In the genomic region with DNA sequence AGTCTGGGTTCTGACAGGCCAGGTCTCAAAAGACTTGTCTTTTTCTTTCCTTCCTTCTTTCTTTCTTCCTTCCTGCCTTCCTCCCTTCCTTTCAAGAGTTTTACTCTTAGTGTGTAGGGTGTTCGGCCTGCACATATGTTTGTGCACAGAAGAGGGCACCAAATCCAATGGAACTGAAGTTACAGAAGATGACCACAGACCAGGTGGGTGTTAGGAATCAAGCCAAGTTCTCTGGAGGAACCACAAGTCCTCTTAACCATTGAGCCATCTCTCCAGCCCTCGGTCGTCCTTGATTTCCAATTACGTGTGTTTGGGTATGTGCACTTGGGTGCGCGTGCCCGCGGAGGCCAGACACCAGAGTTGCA, we compare ENCODE assay signal across 8 mouse cellular contexts. TPM values are rescaled to one million over a fixed set of nuclear protein-coding genes. Genes with fewer than 3 reads are reported as not detected.
DNase-seq lines count a peak whose midpoint lies in the region; ATAC-seq and TF ChIP-seq lines count a peak whose summit lies in the region.

No protein-coding gene starts in this region.

- no peak for TF ChIP-seq EP300 in ES-Bruce4 (IDR thresholded peaks at IDR 0.05; ENCODE audit: insufficient read depth, low read depth, low read length)
- no peak for TF ChIP-seq EP300 in liver, postnatal 0 days (IDR thresholded peaks at IDR 0.05; ENCODE audit: low read depth)

- ATAC-seq in forebrain, embryonic 14.5 days = no peak; the same call in 1 of the 2 replicates
- peak; percentile 58 for ATAC-seq in liver, postnatal 0 days

- DNase-seq in cerebellum, adult 2 months = no peak
- no peak for DNase-seq in cerebellum, postnatal 36 days
- DNase-seq in forebrain, embryonic 14.5 days (ENCODE audit: low spot score) = no peak
- no peak for DNase-seq in liver, postnatal 0 days
- no peak for DNase-seq in Muller cell, postnatal 12 days (ENCODE audit: inconsistent ontology term)
- DNase-seq in thymus, adult 18-20 months = no peak
- DNase-seq in ovary, postnatal 14 days (ENCODE audit: low spot score) = no peak

- H3K9ac ChIP-seq in ES-Bruce4 (ENCODE audit: low read depth, poor library complexity, severe bottlenecking) = peak overlapping the region; percentile 86
- H3K9ac ChIP-seq in forebrain, embryonic 14.5 days (ENCODE audit: low read length) = peak overlapping the region; percentile 94
- peak overlapping the region; percentile 90 for H3K9ac ChIP-seq in liver, postnatal 0 days (replicated peaks)

- TF ChIP-seq POLR2A in cerebellum, adult 2 months (IDR thresholded peaks at IDR 0.05; ENCODE audit: borderline replicate concordance, insufficient read depth, low read length) = no peak
- TF ChIP-seq POLR2A in ES-Bruce4 (IDR thresholded peaks at IDR 0.05; ENCODE audit: insufficient read depth, low read length) = no peak

- no peaks in the 10 kb centered on the region for H3K36me3 ChIP-seq in ES-Bruce4 (ENCODE audit: control insufficient read depth, insufficient read depth, low read length, poor library complexity, severe bottlenecking)
- H3K36me3 ChIP-seq in forebrain, embryonic 14.5 days (ENCODE audit: control insufficient read depth, insufficient read depth, low read length) = no peaks in the 10 kb centered on the region
- H3K36me3 ChIP-seq in liver, postnatal 0 days (replicated peaks; ENCODE audit: insufficient read depth, low read length) = peaks cover 5% of the 10 kb centered on the region; the same call in 1 of the 2 replicates

- H3K4me1 ChIP-seq in cerebellum, adult 2 months (ENCODE audit: control insufficient read depth, insufficient read depth, low read length) = no peaks in the 10 kb centered on the region
- H3K4me1 ChIP-seq in ES-Bruce4 (ENCODE audit: control insufficient read depth, insufficient read depth, low read length) = peaks cover 2% of the 10 kb centered on the region
- peaks cover 6% of the 10 kb centered on the region; the same call in 1 of the 2 replicates for H3K4me1 ChIP-seq in forebrain, embryonic 14.5 days (ENCODE audit: control insufficient read depth, insufficient read depth, low read length)
- peaks cover 18% of the 10 kb centered on the region for H3K4me1 ChIP-seq in liver, postnatal 0 days (ENCODE audit: insufficient read depth)

- H3K9me3 ChIP-seq in ES-Bruce4 (replicated peaks; ENCODE audit: control insufficient read depth, insufficient read depth, low read length, poor library complexity, severe bottlenecking) = no peaks in the 10 kb centered on the region
- no peaks in the 10 kb centered on the region for H3K9me3 ChIP-seq in forebrain, embryonic 14.5 days (replicated peaks; ENCODE audit: control insufficient read depth, low read length)
- no peaks in the 10 kb centered on the region for H3K9me3 ChIP-seq in liver, postnatal 0 days (ENCODE audit: low read length)

- 5% methylated on average over 8 of the region's 8 CpGs for WGBS in cerebellum, adult 2 months
- 9% methylated on average over 8 of the region's 8 CpGs for WGBS in forebrain, embryonic 14.5 days
- 6% methylated on average over 8 of the region's 8 CpGs for WGBS in liver, postnatal 0 days (ENCODE audit: insufficient replicate concordance)

- peak overlapping the region; percentile 16; the same call in 1 of the 2 replicates for H3K27ac ChIP-seq in cerebellum, adult 2 months (ENCODE audit: insufficient read depth, low read length)
- H3K27ac ChIP-seq in ES-Bruce4 (ENCODE audit: insufficient read depth, low read length) = no peak overlapping the region
- H3K27ac ChIP-seq in forebrain, embryonic 14.5 days (ENCODE audit: low read depth, low read length) = 0 out of 2 replicates have a peak overlapping the region, but pooled peaks have one; percentile 74
- peak overlapping the region; percentile 100 for H3K27ac ChIP-seq in liver, postnatal 0 days (ENCODE audit: low read depth)

- no peaks in the 10 kb centered on the region for H3K27me3 ChIP-seq in cerebellum, adult 2 months (ENCODE audit: control insufficient read depth, insufficient read depth, low read length)
- H3K27me3 ChIP-seq in ES-Bruce4 (ENCODE audit: control insufficient read depth, insufficient read depth, low read length, poor library complexity, severe bottlenecking) = no peaks in the 10 kb centered on the region
- no peaks in the 10 kb centered on the region for H3K27me3 ChIP-seq in forebrain, embryonic 14.5 days (replicated peaks; ENCODE audit: control insufficient read depth, insufficient read depth, low read length)
- no peaks in the 10 kb centered on the region for H3K27me3 ChIP-seq in liver, postnatal 0 days (ENCODE audit: insufficient read depth, low read length)

- peak overlapping the region; percentile 64 for H3K4me2 ChIP-seq in forebrain, embryonic 14.5 days (ENCODE audit: low read length)
- H3K4me2 ChIP-seq in liver, postnatal 0 days (ENCODE audit: low read depth, low read length) = peak overlapping the region; percentile 89

- peak overlapping the region; percentile 64 for H3K4me3 ChIP-seq in cerebellum, adult 2 months (replicated peaks; ENCODE audit: insufficient read depth, low read depth, low read length)
- H3K4me3 ChIP-seq in ES-Bruce4 (ENCODE audit: low read depth, low read length) = peak overlapping the region; percentile 77
- peak overlapping the region; percentile 90 for H3K4me3 ChIP-seq in forebrain, embryonic 14.5 days (ENCODE audit: low read depth, low read length)
- peak overlapping the region; percentile 86 for H3K4me3 ChIP-seq in liver, postnatal 0 days (ENCODE audit: low read depth, low read length)

- TF ChIP-seq CTCF in cerebellum, adult 2 months (IDR thresholded peaks at IDR 0.05; ENCODE audit: borderline replicate concordance, insufficient read depth, low read depth, low read length) = no peak
- no peak for TF ChIP-seq CTCF in ES-Bruce4 (IDR thresholded peaks at IDR 0.05; ENCODE audit: low read depth, low read length)
- TF ChIP-seq CTCF in liver, postnatal 0 days (IDR thresholded peaks at IDR 0.05; ENCODE audit: low read depth) = no peak

RNA-seq across cellular contexts. Expression of gene Nr2c1, which starts 0.5 kb away (rescaled TPM):
- 10.4 and 10.6 TPM in 2 replicates for polyA plus RNA-seq in cerebellum, adult 2 months (2012; rRNA removed)
- polyA plus RNA-seq in ES-Bruce4 (2011; ENCODE audit: insufficient read depth, insufficient read length, low read depth, missing spikeins) = 8.8 and 9.2 TPM in 2 replicates
- 7.6 and 8.0 TPM in 2 replicates for polyA plus RNA-seq in forebrain, embryonic 14.5 days (2014; fragmentation: Nextera tagmentation; extraction: Ambion mirVana)
- polyA plus RNA-seq in liver, postnatal 0 days (2015; fragmentation: Nextera tagmentation; extraction: Ambion mirVana) = 2.4 and 2.9 TPM in 2 replicates

RNA-seq across cellular contexts. Expression of gene Ndufa12, which starts 51.1 kb away (rescaled TPM):
- polyA plus RNA-seq in cerebellum, adult 2 months (2012; rRNA removed) = 336 and 363 TPM in 2 replicates
- 320 and 329 TPM in 2 replicates for polyA plus RNA-seq in ES-Bruce4 (2011; ENCODE audit: insufficient read depth, insufficient read length, low read depth, missing spikeins)
- polyA plus RNA-seq in forebrain, embryonic 14.5 days (2014; fragmentation: Nextera tagmentation; extraction: Ambion mirVana) = 417 and 485 TPM in 2 replicates
- 312 and 321 TPM in 2 replicates for polyA plus RNA-seq in liver, postnatal 0 days (2015; fragmentation: Nextera tagmentation; extraction: Ambion mirVana)
